Mouse (Mus musculus) thymus, adult 18-20 months (tissue): ENCODE results near the gene Slc7a6.
"Not testable (repeated sequence)": the region's sequence is repeated elsewhere in the genome, so short reads cannot be mapped to it uniquely, and the experiment has no call there.

Experiments
- DNase-seq, 2 experiments: peaks; one replicate each; pipeline ENCODE4 v3.0.0; 2022; ENCODE audit warnings: mixed read lengths in 2 of 2

Gene Slc7a6

GRCm38 (mm10) chr8:106193162-106193561 is 24.5 kb downstream of the Slc7a6 start:
- DNase-seq, result no peak

DNA sequence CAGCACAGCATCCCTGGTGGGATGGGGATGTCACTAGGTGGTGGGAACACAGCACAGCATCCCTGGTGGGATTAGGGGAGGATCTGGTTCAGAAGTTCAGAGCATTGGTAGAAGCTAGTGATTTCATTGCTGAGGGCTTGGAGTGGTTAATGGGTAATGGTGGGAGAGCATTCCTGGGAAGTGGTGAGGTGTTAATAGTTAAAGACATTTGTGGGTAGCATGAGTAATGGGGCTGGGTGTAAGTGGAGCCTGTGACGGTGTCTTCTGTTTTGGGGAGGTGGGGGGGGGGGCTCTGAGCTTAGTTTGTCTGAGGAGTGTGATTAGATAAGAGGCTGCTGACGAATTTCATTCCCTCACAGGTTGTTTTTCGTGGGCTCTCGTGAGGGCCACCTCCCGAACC is 25.4 kb downstream of the Slc7a6 start:
- no peak for DNase-seq

GRCm38 (mm10) chr8:106198741-106199140 is 30.1 kb downstream of the Slc7a6 start:
- no peak for DNase-seq

DNA sequence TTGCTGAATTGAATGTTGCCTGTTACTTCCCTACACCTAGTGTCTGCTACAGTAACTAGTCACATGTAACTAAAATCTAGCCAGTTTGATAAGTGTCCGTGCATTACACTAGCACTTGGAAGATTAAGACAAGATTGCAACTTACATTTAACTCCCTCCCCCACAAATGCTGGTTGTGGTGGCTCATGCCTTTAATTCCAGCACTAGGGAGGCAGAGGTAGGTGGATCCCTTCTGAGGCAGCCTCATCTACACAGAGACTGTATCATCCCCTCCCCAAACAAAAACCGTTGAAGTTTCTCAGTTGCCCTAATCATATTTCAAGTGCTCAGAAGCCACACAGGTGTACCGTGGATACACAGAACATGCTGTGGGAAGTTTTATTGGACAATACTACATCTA is 30.9 kb downstream of the Slc7a6 start:
- not testable (repeated sequence) for DNase-seq

GRCm38 (mm10) chr8:106210035-106210731 is 41.5 kb downstream of the Slc7a6 start:
- no peak for DNase-seq

- peak; percentile 91 to 92 for DNase-seq
These were observed 42.2 kb downstream of the Slc7a6 start, which contains the start of the genes Slc7a6os and Prmt7 for GRCm38 (mm10) chr8:106210821-106211345. Slc7a6os (minus strand) TSS chr8:106210935. Prmt7 (plus strand) TSS chr8:106210936.

- no peak for DNase-seq
These were observed 42.8 kb downstream of the Slc7a6 start for GRCm38 (mm10) chr8:106211421-106211820.

- no peak for DNase-seq
These were observed 45.3 kb downstream of the Slc7a6 start for GRCm38 (mm10) chr8:106213959-106214358.

GRCm38 (mm10) chr8:106219620-106220019 is 51.0 kb downstream of the Slc7a6 start:
- no peak for DNase-seq

DNA sequence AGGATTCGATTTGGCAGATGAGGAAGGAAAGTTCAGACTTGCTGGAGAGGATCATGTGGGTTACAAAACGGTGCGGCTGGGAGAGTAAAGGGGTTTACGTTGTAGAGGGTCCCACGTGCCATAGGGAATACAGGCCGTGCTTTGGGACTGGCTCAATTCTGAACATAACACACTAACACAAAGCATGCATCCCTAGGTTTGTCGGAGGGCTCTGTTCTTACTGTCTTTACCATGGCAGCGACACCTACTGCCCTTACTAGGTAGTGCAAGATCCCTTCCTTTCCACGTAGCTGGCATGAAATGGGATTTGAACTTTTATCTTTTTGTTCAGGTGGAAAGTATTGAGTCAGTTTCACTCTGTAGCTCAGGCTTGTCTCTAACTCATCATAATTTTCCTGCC is 57.9 kb downstream of the Slc7a6 start:
- peak in 1 of 2 experiments; percentile 18 for DNase-seq

DNA sequence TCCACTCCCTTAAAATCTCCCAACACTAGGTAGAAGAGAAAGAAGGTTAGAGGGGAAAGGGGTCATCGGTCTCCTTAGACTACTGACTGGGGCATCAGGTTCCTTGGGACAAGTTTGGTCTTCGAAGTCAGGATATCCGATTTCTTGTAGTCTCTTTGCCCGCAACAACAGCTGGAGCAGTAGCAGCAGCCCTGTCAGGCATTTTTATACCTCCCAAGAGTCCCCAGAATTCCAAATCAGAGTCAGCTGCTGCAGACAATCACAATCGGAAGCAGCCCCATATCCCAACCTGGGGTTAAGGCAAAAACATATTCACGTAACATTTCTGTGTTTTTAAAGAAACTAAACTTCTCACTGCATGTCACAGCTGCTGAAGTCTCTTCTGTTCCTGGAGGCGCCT is 62.9 kb downstream of the Slc7a6 start:
- no peak for DNase-seq

DNA sequence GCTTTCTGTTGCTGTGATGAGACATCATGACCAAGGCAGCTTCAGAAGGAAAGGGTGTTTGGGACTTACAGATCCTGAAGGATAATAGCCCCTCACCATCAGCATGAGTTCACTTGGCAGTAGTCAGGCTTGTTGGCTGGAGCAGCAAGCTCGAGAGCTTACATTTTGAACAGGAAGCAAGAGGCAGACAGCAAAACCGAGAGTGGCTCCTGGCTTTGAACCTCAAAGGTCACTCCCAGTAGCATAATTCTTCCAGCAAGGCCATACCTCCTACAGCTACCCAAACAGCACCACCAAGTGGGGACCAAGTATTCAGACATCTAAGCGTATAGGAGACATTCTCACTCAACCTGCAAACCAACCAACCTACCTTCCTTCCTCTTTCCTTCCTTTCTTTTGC is 64.1 kb downstream of the Slc7a6 start:
- DNase-seq, result no peak

DNA sequence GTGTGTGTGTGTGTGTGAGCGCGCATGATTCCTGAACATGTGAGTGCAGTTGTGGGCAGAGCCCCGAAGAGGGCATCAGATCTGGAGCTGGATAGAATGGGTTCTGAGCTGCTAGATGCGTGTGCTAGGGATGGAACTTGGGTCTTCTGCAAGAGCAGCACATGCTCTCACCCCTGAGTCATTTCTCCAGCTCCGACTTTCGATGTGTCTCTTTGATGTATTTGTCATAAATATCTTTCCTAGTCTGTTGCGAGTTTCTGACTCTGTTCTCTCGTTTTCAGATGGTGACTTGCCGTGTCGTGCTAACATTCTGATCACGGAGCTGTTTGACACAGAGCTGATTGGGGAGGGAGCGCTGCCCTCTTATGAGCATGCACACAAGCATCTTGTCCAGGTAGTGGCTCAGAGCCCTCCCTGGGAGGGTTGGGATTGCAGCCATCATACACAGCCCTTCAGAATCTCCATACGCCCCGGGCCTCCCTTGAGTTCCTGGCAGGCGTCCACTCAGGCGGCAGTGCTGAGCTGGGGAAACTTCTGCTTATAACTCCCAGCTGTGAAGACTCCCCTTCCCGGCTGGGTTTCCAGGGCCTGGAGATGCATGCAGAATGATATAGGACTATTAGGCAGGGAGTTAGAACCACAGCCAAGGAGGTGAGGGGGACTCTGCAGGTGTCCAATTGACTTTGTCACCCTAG is 66.1 kb downstream of the Slc7a6 start:
- DNase-seq, result no peak

- DNase-seq, result no peak
These were observed 68.4 kb downstream of the Slc7a6 start for GRCm38 (mm10) chr8:106237106-106237505.
